Mouse (Mus musculus) A20 (cell line): ENCODE measurements at regions not wholly inside any gene's neighbourhood (a gene's known extent, or its start where the extent isn't known, plus 50 kb on each side); places are given as distances from the start of the nearest gene placed in this dataset.

Source experiments
- DNase-seq: peaks from one replicate; pipeline ENCODE4 v3.0.0-alpha.2; 2011; ENCODE audit warnings: low read depth, low spot score

DNA sequence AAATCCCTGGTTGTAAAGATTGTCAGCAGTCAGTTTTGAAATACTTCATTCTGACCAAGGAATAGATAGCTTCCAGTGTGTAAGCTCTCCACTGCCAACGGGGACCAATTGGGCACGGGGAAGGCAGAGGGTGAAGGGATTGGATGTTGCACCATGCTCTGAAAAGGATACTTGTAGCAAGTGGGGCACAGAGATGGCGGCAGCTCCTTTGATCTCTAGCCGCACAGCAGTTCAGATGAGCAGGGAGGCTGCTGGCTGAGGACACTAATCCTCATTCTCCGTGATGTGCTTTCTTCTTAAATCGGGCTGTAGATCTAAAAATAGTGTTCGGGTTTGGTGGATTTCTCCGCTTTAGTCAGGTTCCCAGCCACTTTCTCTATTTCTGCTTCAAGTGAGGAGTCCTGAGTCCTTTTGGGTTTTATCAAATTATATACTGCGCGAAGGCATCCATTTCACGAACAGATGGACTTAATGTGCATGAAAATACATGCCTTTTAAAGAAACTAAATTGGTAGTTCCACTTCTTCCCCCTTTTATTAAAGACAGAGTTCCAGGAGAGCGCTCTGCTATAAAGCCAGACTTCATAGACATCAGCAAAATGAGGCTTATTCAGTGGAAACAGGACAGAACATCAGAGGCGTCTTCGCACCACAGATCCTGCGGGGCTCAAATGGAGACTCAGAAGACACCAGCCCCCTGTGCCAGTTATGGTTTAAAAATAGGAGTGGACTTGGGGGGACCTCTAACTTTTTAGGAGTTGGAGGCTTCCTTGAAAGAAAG is 225.1 kb upstream of the Klf4 start:
- DNase-seq, result no peak

DNA sequence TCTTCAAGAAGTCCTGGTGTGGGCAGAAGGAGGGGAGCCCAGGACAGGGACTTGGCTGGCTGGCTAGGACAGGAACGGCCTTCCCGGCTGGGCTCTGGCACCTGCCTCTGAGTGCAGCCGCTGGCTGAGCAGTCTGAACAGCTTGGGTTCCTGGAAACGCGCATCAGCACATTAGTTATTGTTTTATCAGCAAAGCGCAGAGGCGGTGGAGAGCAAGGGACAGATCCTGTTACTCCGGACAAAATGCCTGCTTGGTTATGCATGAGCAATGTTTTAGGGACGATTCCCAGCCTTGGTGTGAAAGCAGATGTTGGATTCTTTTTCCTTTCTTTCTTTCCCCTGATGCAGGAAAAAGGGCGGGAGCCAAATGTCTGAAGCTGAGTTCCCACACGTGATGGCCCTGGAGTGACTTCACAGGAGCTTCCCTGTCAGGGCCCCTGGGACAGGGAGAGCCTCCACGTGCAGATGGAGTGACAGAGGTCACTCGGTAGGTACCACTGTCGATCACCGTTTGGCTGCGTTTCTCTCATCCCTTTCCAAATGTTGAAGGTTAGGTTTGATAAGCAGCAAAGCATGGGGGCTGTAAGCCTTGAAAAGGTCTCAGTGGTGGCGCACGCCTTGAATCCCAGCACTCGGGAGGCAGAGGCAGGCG is 217.8 kb upstream of the Klf4 start:
- DNase-seq, result no peak

DNA sequence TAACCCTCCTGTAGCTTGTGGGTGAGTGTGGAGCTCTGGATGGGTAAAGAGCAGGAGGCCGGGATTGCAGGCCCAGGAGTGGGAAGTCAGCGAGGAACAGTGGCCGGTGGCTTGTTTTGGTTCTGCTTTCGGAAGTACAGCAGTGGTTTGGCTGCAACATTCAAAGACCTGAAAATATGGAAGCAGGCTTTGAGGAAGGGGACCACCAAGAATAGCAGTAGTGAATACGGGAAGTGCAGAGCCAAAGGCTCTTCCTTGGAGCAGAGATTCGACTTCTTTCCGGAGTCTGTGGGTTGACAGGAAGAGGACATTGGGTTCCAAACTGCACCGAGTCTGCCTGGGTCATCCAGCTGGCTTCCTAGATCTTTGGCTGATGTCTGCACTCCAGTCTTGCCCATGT is 209.1 kb upstream of the Klf4 start:
- DNase-seq, result no peak

DNA sequence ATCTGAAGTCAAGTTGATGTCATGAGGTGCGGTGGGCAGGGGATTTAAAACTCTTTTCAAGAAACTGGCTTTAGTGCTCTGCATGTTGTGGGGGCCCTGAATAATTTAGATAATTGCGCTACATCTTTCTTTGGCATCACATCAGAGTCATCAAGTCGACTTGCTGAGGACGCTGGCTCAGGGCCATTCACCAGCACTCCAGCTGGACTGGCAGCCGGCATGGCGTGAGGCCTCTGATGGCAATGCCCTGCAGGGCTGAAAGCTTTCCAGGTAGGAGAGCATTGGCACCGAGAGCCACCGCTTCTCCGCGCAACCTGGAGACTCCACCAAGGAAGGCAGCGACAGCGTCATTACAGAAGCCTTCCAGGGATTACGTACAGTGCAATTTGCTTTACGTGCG is 207.8 kb upstream of the Klf4 start:
- no peak for DNase-seq

DNA sequence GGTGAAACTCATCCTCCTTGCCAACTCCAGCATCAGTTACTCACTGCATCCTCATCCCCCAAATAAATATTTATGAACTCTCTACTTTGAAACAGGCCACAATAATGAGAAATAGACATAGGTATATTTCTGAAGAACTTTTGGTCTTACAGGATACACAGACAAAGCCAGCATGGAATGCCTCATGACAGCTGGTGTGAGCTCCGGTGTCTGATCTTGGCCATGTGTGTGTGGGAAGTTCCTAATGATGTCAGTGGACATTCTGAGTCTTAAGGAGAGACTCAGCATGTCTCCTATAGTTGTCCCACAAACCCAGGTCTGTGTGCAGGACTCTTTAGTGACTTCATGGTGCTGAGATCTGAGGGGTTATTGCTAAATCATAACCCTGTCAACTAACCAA is 206.4 kb upstream of the Klf4 start:
- DNase-seq, result no peak

DNA sequence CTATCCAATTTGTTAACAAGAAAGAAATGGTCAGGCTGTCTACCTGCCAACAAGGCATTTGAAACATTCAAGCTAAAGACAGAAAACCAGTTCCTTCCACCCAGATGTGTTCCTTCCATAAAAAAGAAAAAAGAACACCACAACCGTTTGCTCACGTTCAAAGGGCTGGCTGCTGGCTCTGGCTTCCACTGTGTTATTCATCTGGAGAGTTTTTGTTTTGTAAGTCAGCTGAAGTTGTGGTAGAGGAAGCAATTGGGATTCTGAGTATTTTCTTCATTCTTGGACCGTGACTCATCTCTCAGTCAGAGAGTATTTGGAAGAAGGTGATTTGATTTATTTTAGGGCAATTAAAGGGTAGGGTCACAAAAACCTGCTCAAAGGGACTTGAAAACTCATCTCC is 203.2 kb upstream of the Klf4 start:
- DNase-seq, result no peak

DNA sequence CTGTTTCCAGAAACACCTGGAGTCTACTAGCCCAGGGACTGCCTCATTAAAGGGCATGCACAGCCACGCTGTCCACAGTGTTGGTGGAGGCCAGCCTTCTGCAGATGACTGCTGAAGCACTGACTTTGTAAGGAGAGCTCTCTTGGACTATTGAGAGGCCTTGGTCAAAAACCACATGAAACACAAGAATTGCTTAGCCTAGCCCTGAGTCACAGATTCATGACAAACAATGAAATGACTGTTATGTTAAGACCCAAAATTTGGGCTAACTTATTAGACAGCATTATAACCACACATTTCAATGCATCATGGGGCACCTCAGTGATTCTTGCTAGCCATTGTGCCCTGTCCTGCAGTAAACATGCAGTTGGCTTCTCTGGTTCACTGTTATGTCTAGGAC is 202.1 kb upstream of the Klf4 start:
- DNase-seq, result no peak

DNA sequence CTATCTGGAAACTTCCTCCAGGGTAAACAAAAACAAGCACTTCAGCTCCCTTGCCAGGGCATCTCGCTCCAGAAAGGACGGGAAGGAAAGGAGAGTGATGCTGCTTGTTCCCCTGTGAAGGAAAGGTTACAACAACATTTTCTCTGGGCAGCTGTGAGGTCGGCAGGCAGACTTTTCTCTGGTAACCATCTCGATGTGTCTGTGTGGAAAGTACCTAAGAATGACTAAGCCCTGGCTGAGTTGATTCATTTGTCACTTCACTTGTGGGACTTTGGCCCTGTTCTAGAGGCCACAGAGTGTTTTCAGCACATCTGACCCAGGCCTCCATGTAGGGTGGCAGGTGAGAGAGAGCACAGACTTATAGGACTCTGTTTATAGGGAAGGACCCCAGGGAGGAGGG is 201.0 kb upstream of the Klf4 start:
- no peak for DNase-seq

DNA sequence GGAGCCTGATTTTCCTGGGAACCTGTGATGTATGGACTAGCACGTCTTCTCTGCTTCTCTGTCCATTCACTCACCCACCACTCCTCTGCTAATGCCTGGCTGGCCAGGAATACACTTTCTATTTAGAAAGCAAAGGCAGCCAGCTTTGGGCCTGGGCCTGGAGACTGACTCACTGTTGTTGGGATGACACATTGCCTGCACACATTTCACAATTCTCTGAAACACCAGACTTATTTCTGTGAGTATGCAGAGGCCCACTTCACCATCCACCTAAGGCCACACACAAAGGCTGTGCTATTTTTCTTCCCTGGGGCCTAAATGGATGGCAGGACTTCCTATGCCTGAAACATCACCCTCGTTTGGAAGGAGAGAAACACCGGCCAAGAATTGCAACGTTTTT is 199.7 kb upstream of the Klf4 start:
- DNase-seq, result no peak

DNA sequence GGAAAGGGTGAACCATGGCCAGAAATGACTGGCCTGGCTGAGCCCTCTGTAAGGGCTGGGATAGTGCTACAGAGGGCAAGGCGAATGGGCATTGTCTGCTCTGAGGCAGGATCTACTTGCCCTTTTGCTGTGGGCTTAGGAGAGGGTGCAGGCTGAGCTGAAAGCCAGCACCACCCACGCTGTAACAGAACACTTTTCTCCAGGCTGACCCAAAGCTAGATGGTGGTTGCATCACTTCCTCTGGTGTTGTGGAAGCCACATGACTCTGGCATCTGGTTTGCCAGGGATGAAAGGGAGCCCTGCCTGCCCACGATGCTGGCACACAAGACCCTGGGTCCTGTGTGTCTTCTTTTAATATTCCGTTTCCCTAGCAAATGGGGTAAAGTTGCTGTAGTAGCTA is 198.0 kb upstream of the Klf4 start:
- DNase-seq, result no peak

DNA sequence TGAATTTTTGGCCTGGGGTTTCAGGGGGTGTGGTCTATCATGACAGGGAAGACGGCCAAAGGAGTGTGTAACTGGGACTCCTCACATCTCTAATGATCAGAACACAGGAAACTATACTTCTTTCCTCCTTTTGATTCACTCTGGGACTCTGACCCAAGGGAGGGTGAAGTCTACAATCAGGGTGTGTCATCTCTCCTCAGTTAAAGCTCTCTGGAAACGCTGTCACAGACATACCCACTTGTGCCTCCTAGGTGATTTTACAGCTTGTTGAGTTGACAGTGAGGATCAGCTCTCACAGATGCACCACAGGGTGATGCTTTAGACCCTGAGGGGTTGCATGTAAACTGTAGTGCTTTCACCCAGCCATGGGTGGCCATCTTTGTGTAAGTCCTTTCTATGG is 194.9 kb upstream of the Klf4 start:
- no peak for DNase-seq

DNA sequence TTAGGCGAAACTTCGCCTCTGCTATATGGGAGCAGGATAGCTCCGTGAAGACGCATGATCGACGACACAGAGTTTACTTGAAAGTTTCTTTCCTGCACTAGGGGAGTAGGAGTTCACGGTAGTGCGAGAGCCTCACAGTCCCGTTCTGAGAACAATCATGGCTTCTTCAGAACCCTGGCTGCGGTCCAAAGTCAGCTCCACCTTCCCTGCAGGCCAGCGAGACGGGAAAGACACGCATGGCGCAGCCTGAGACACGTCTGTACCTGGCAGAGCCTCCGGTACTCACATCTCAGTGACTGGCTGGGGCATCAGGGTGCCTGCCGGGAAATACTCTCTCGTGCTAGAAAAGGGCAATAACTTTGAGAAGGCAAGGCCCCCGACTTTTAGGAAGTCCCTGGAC is 193.8 kb upstream of the Klf4 start:
- no peak for DNase-seq

DNA sequence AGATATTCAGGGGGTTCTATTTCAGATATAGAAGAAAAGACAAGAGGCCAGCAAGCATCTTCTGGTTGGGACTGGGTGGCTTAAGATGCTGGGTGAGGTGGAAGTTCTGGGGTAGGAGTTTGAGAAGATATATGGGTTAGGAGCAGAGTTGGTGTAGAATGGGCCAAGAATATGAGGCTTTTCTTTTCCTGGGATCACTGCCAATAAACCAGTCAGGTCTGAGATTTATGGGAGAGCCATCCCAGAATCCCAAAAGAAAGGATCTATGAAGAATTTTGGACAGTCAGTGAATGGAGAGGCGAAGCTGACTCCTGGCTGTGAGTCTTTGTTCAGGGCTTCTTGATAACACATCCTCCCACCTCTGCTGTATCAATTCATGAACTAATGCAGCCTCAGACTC is 192.0 kb upstream of the Klf4 start:
- no peak for DNase-seq

DNA sequence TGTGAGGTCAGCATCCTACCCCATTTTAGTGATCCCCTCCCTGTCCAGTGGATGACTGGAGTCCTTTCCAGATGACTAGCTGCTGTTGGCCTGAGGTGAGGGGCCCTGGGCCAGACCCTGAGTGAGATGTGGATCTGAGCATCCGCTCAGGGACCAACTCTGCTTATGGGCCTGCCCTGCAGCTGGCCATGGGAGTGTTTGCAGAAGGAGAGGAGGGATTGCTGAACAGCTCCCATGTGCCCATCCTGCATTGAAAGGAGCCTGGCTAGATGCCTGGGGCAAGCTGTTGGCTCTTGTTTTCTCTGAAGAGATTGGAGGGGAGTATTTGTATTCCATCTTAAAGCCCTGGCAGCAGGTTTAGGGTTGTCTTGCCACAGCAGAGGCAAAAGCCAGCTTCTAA is 190.9 kb upstream of the Klf4 start:
- DNase-seq, result no peak

DNA sequence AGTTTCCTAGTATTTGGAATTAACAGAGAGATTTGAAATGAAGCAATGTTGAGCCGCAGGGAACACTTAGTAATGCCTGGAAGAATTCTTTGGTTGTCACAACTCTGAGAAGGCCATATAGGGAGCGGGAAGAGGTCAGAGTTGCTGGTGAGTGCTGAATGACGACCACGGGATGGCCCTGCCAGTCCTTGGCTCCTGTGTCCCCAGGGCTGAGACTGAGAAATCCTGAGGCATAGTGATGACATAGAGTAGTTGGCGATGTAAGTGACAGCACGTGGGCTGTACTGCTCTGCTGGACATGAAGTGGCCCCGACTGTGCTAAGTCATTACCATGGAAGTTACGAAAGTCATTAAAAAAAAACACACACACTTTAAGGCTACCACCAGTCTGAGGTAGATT is 190.1 kb upstream of the Klf4 start:
- no peak for DNase-seq

DNA sequence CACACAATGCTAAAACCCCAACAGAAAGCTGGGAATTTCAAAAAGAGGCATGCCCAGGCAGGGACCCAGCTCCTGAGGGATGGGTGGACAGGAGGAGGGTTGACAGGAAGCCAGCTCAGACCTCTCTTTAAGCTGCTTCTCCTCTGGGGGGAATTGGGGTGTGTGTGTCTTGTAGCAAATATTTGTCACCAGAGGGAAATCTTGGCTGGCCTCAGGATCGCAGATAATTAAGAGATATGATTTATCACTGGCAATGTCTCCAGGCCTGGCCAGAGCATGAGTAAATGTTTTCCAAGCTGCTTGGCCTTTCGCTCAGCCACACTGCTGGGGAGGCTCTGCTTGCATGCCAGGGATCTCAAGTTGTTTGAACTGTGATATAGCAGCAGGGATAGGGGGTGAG is 189.6 kb upstream of the Klf4 start:
- no peak for DNase-seq

DNA sequence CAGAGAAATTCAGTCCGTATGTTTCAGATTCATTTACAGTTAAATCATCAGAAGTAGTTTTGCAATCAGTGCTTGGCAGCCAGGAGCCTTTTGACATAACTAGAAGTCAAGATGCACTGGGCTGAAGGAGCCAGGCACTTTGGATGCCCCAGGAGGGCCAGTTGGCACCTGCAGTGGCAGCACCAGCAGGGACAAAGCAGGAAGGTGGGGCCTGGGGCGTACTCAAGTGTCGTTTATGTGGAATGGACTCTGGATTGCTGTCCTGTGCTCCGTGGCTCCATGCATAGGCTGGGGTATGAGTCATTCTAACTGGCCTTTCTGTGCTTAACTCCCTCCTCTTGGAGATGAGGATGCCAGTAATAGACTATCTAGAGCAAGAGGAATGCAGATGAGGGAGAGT is 186.2 kb upstream of the Klf4 start:
- no peak for DNase-seq

DNA sequence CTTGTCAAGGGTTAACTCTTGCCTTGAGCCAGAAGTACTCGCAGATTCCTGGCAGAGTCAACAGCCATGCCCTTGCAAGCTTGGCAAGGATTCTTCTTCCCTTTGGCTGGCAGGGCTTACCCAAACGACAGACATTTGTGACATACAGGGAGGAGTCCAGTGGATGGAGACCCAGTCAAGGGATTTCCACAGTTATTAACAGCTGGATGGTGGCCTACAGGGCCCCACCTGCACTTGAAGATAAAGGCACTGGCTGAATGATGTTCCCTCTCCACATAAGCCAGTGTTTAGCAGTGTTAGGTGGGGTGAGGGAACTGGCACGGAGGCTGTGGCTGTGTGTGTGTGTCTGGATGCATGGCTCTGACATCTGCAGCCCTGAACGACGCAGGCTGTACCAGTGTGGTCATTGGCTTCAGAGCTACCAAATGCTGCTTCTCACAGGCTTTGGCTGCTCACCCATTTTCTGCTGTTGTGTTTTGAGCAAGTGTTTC is 183.9 kb upstream of the Klf4 start:
- no peak for DNase-seq

DNA sequence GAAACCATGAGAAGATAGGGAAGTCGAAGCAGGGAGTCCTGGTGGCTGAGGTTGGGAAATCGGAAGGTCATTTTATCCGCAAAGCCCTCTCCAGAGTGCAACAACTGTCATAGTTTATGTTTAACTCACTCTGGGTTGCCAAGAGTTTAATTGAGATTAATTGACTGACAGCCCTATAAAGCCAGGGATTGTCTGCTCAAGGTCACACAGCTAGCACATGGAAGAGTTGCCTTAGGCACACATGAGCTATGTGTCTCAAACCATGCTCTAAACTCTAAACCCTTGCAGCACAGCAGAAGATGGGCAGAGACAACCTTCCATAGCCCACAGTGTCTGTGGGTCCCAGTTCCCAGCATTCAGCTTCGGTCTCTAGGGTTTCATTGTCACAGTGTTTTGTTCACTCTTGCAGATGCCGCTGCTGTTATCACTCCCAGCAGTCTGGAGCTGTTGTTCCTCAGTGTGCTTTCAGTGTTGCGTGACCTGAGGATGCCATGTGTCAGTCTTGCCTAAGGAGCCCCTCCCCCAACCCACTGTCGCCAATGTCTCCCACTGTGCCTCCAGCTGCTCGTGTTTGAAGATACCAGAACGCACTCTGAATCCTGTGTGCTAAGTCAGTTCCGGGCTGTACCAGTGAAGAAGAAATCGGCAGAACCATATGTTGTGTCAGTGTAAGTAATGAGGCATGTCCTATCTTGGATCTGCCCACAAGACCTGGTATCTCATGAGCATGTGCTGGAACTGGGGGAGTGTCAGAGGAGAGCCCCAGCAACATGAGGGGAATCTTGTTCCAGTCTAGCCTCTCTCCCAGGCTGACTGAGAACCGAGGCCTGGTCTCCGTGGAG is 179.5 kb upstream of the Klf4 start:
- DNase-seq, result no peak

DNA sequence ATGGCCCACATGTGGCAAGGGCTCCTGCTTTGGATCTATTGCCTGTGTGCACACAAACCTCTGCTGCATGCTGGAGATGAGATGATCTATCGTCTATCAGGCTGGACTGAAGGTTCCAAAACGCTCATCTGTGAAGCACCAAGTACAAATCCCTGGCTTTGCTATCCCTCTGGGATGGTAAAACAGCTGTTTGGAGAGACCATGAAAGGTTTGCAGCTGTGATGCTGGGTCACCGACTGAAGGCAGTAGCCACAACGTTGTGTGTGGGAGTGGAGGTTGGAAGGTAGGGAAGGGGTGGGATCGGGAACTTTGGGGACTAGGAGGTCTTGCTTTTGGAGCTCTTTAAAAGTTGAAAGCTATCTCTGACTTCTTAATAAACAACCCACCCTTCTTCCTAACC is 178.2 kb upstream of the Klf4 start:
- no peak for DNase-seq

DNA sequence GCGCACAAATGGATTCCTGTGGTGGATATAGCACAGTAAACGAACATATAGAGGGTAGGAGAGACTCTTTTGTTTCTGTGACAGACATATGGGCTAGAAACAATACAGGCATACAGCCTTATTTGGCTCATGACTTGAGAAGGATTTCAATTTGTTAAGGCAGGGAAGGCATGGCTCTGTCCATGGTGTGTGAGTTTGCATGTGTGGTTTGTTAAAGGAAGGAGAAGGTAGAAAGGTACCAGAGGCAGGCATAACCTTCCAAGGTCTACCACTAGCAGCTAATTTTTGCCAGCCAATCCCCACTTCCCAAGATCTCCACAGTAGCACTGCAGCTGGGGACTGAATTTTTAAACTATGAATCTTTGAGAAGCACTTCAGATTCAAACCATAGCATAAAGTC is 176.5 kb upstream of the Klf4 start:
- DNase-seq, result no peak

DNA sequence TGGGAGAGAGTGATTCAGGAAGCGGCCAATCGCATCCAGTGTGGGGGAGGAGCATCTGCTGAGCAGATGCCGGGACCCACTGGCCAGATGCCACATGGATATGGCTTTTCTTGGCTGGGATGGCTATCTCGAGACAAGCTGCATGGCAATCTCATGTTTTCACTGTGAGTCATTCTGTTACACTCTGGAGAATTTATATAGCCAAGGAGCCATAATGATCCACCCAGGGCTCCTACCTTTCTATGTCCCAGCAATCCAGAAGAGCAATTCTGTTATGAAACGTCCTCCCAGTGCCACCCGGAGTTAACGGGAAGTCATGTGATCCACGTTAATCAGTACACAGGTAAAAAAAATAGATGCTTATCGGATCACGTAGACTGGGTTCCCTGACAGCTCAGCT is 175.7 kb upstream of the Klf4 start:
- DNase-seq, result no peak

DNA sequence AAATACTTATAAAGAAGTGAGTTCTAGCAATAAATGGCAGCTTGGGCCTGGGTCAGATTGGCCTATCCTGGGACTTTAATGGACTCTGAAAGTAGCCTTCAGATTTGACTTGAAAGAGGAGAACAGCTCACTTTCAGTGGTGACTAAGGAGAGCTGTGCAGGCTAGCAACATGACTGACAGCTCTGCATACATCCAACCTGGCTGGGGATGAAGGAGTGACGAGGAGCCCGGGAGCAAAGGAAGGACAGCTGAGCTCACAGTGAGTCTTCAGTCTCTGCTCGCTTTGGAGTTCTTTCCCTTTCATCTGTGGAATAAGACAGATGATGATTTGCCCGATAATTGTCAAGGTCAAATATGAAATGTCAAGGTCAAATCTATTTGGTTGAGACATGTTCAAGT is 172.7 kb upstream of the Klf4 start:
- no peak for DNase-seq
